Mouse (Mus musculus) heart, postnatal 0 days (tissue): ENCODE data around the gene Clta. TPM values are rescaled to one million over a fixed set of nuclear protein-coding genes. Genes with fewer than 3 reads are reported as not detected.
A peak's percentile ranks its signal among the peaks of the same experiment; 100 is the strongest.

ENCODE experiments used
- ATAC-seq: fragments of 200-750 bp; cut with Nextera tagmentation; 2 replicates; pipeline ENCODE4 v1.8.0; 2017; ENCODE audit warnings: low read depth, moderate number of reproducible peaks, moderate library complexity; ENCODE audit not compliant: insufficient read depth
- DNase-seq: peaks from one replicate; pipeline ENCODE4 v3.0.0-alpha.2; 2016; ENCODE audit warnings: low spot score
- H3K27ac ChIP-seq: fragments of 300-500 bp; sonication (generic); 2 replicates; pipeline ENCODE4 v1.5.1; 2014; ENCODE audit warnings: low read depth, mild to moderate bottlenecking
- H3K27me3 ChIP-seq: fragments of 300-500 bp; sonication (generic); 2 replicates; pipeline ENCODE4 v1.6.1; 2014; ENCODE audit warnings: low read length, mixed read lengths; ENCODE audit not compliant: control insufficient read depth, insufficient read depth
- H3K36me3 ChIP-seq: fragments of 300-500 bp; sonication (generic); replicated peaks from 2 replicates; pipeline ENCODE4 v1.6.1; 2014; ENCODE audit warnings: low read length, mixed read lengths; ENCODE audit not compliant: control insufficient read depth, insufficient read depth
- H3K4me1 ChIP-seq: fragments of 300-500 bp; sonication (generic); 2 replicates; pipeline ENCODE4 v1.6.1; 2014; ENCODE audit warnings: antibody characterized with exemption; ENCODE audit not compliant: control insufficient read depth, insufficient read depth
- H3K4me2 ChIP-seq: fragments of 300-500 bp; sonication (generic); 2 replicates; pipeline ENCODE4 v1.6.1; 2014; ENCODE audit warnings: low read depth, mild to moderate bottlenecking, low read length, moderate library complexity
- H3K4me3 ChIP-seq: fragments of 300-500 bp; sonication (generic); 2 replicates; pipeline ENCODE4 v1.5.1; 2014; ENCODE audit warnings: low read depth, low read length
- H3K9ac ChIP-seq: fragments of 300-500 bp; sonication (generic); replicated peaks from 2 replicates; pipeline ENCODE4 v1.6.1; 2014; ENCODE audit warnings: low read depth, low read length, mixed read lengths
- H3K9me3 ChIP-seq: fragments of 300-500 bp; sonication (generic); replicated peaks from 2 replicates; pipeline ENCODE4 v1.6.1; 2016; ENCODE audit warnings: low read length; ENCODE audit not compliant: control insufficient read depth
- CTCF ChIP-seq: IDR thresholded peaks from 2 replicates; pipeline ENCODE4 v1.5.1; 2016; ENCODE audit warnings: antibody characterized with exemption, control low read depth, low read depth
- EP300 ChIP-seq: IDR thresholded peaks from 2 replicates; pipeline ENCODE4 v1.6.1; 2016; ENCODE audit warnings: antibody characterized with exemption, low read depth
- WGBS: fragments of 180-500 bp; shearing (Covaris S2); extraction: QIAGEN DNeasy Blood & Tissue Kit; methylation state at CpG from one replicate; pipeline ENCODE4 v1.1.7; 2014; 5-methylcytosine and 5-hydroxymethylcytosine counted together
- polyA plus RNA-seq: library from polyadenylated mRNA; unstranded; fragments of >200 nt; fragmentation: Nextera tagmentation; extraction: Ambion mirVana; gene quantifications from 2 replicates; pipeline ENCODE4 v1.2.1, GENCODE M21; 2015
- total RNA-seq: library from RNA; depleted of rRNA; stranded (reverse); fragments of >200 nt; gene quantifications from 2 replicates; pipeline ENCODE4 v1.2.3, GENCODE M21; 2014; ENCODE audit warnings: low replicate concordance

The Clta gene
- total and polyA plus RNA-seq, 2 experiments from 2014 or later = 106 to 168 TPM

DNA sequence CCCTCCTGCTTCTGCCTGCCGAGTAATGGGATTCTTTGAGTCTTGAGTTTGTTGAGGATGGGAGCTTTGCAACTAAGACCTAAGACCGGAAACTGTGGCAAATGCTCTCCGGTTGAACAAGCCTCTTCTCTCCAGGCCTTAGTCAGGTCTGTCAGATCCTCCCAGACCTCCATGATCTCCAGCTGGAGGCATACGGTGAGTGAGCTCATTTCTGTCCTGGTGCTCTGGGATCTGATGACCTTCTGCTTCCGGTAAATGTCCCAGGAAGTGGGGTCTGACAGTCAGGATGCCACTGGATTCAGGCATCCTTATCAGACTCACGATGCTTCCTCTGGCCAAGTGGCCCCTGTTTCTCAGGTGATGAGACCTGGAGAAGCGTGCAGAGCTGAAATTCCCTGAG, 23.0 kb upstream of the Clta start:
- Histone ChIP-seq H3K9me3 (no peaks in the 10 kb centered on the region), H3K4me1 (peaks cover 18% of the 10 kb centered on the region; the same call in 1 of the 2 replicates), H3K4me3 (no peak overlapping the region), H3K36me3 (no peaks in the 10 kb centered on the region), H3K27ac (no peak overlapping the region), H3K27me3 (0 out of 2 replicates have a peak, but pooled peaks cover 2% of the 10 kb centered on the region), H3K4me2 (no peak overlapping the region), H3K9ac (no peak overlapping the region)
- DNase-seq (no peak), ATAC-seq (no peak)
- no peak for TF ChIP-seq EP300
- no peak for TF ChIP-seq CTCF
- 68% methylated on average over 7 of the region's 7 CpGs for WGBS

- peak overlapping the region; percentile 35 for H3K4me3 ChIP-seq
- DNase-seq (peak; percentile 92), ATAC-seq (peak; percentile 89)
- H3K4me2 ChIP-seq = peak overlapping the region; percentile 68
- no peaks in the 10 kb centered on the region for H3K9me3 ChIP-seq
- WGBS = 2% methylated on average over 24 of the region's 24 CpGs
- 0 out of 2 replicates have a peak, but pooled peaks cover 2% of the 10 kb centered on the region for H3K27me3 ChIP-seq
- H3K36me3 ChIP-seq = no peaks in the 10 kb centered on the region
- H3K9ac ChIP-seq = no peak overlapping the region; the same call in 1 of the 2 replicates
- peaks cover 18% of the 10 kb centered on the region; the same call in 1 of the 2 replicates for H3K4me1 ChIP-seq
- H3K27ac ChIP-seq = peak overlapping the region; percentile 16; the same call in 1 of the 2 replicates
- TF ChIP-seq CTCF (peak; percentile 95), EP300 (no peak)
Measured at GRCm38 (mm10) chr4:43982053-43982732, 22.1 kb upstream of the Clta start.

DNA sequence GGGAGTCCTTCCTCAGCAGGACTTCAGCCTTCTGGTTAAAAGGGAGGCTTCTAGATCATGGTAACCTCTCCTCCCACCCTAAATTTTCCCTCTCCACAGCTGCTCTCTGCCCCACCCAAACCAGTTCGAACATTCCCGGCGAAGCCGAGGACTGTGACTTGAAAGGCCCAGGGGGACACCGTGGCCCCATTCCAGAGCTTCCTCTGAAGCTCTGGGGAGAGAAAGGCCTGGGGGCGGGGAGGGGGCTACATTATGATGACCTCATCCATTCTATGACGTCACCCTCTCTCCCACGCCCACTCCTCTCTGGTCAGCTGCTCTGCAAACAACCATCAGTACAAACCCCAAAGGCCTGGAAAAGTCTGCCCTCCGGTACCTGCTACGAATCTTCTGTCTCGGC, 21.1 kb upstream of the Clta start, which contains the start of gene Ccin:
Ccin (plus strand) TSS at position 303 of the 400 bp plus-strand sequence.
- H3K9ac ChIP-seq = no peak within 1 kb of the TSS; the same call in 1 of the 2 replicates
- 0 out of 2 replicates have a peak, but pooled peaks cover 2% of the 10 kb centered on the region for H3K27me3 ChIP-seq
- H3K4me2 ChIP-seq = peak within 1 kb of the TSS; percentile 68
- H3K4me1 ChIP-seq = peaks cover 18% of the 10 kb centered on the region; the same call in 1 of the 2 replicates
- H3K4me3 ChIP-seq = peak within 1 kb of the TSS; percentile 35
- no peaks in the 10 kb centered on the region for H3K36me3 ChIP-seq
- H3K27ac ChIP-seq = peak within 1 kb of the TSS; percentile 16; the same call in 1 of the 2 replicates
- no peaks in the 10 kb centered on the region for H3K9me3 ChIP-seq
- 63% methylated on average over 11 of the region's 11 CpGs for WGBS
- TF ChIP-seq EP300 = no peak
- no peak for TF ChIP-seq CTCF
- ATAC-seq = no peak
- DNase-seq = no peak

- TF ChIP-seq EP300 (no peak), CTCF (no peak)
- no peak overlapping the region for H3K4me3 ChIP-seq
Measured at GRCm38 (mm10) chr4:43983756-43984155, 20.5 kb upstream of the Clta start.

GRCm38 (mm10) chr4:43984326-43984725, 19.9 kb upstream of the Clta start:
- H3K9me3 ChIP-seq = no peaks in the 10 kb centered on the region
- H3K27ac ChIP-seq = no peak overlapping the region
- ATAC-seq (no peak), DNase-seq (no peak)
- WGBS = 88% methylated on average over 19 of the region's 19 CpGs
- 0 out of 2 replicates have a peak, but pooled peaks cover 2% of the 10 kb centered on the region for H3K27me3 ChIP-seq
- H3K36me3 ChIP-seq = no peaks in the 10 kb centered on the region
- no peak for TF ChIP-seq EP300
- TF ChIP-seq CTCF = no peak
- H3K4me1 ChIP-seq = peaks cover 8% of the 10 kb centered on the region; the same call in 1 of the 2 replicates
- no peak overlapping the region for H3K4me2 ChIP-seq
- no peak overlapping the region for H3K4me3 ChIP-seq
- H3K9ac ChIP-seq = no peak overlapping the region

More at GRCm38 (mm10) chr4:43983756-43984155, 20.5 kb upstream of the Clta start:
- H3K4me1 ChIP-seq = peaks cover 12% of the 10 kb centered on the region; the same call in 1 of the 2 replicates
- no peak overlapping the region for H3K4me2 ChIP-seq
- ATAC-seq (no peak), DNase-seq (no peak)
- H3K9ac ChIP-seq = no peak overlapping the region
- H3K36me3 ChIP-seq = no peaks in the 10 kb centered on the region
- no peaks in the 10 kb centered on the region for H3K9me3 ChIP-seq
- no peak overlapping the region for H3K27ac ChIP-seq
- 86% methylated on average over 22 of the region's 22 CpGs for WGBS
- H3K27me3 ChIP-seq = 0 out of 2 replicates have a peak, but pooled peaks cover 2% of the 10 kb centered on the region
